Mouse (Mus musculus) midbrain, embryonic 16.5 days (tissue): ENCODE results near the gene Ankrd33. TPM values are rescaled to one million over a fixed set of nuclear protein-coding genes. Genes with fewer than 3 reads are reported as not detected.

Source experiments
- ATAC-seq: fragments of 200-750 bp; cut with Nextera tagmentation; 2 replicates; pipeline ENCODE4 v1.8.0; 2017; ENCODE audit warnings: moderate TSS enrichment
- H3K27ac ChIP-seq: fragments of 300-500 bp; sonication (generic); 2 replicates; pipeline ENCODE4 v1.5.1; 2014; ENCODE audit warnings: mild to moderate bottlenecking, low read length, mixed read lengths
- H3K27me3 ChIP-seq: fragments of 300-500 bp; sonication (generic); 2 replicates; pipeline ENCODE4 v1.6.1; 2014; ENCODE audit warnings: low read depth, low read length, mixed read lengths; ENCODE audit not compliant: control insufficient read depth, insufficient read depth
- H3K36me3 ChIP-seq: fragments of 300-500 bp; sonication (generic); 2 replicates; pipeline ENCODE4 v1.6.1; 2014; ENCODE audit warnings: mild to moderate bottlenecking, low read length, moderate library complexity, mixed read lengths; ENCODE audit not compliant: control insufficient read depth, insufficient read depth
- H3K4me1 ChIP-seq: fragments of 300-500 bp; sonication (generic); 2 replicates; pipeline ENCODE4 v1.6.1; 2014; ENCODE audit warnings: mild to moderate bottlenecking, low read length, mixed read lengths; ENCODE audit not compliant: control insufficient read depth, insufficient read depth
- H3K4me2 ChIP-seq: fragments of 300-500 bp; sonication (generic); 2 replicates; pipeline ENCODE4 v1.6.1; 2014; ENCODE audit warnings: mild to moderate bottlenecking, low read length, mixed read lengths
- H3K4me3 ChIP-seq: fragments of 300-500 bp; sonication (generic); 2 replicates; pipeline ENCODE4 v1.5.1; 2014; ENCODE audit warnings: low read depth, mild to moderate bottlenecking, low read length, moderate library complexity, mixed read lengths
- H3K9ac ChIP-seq: fragments of 300-500 bp; sonication (generic); 2 replicates; pipeline ENCODE4 v1.6.1; 2014; ENCODE audit warnings: low read depth, low read length, mixed read lengths
- H3K9me3 ChIP-seq: fragments of 300-500 bp; sonication (generic); replicated peaks from 2 replicates; pipeline ENCODE4 v1.6.1; 2014; ENCODE audit warnings: mild to moderate bottlenecking, low read length, mixed read lengths; ENCODE audit not compliant: control insufficient read depth, poor library complexity, severe bottlenecking
- WGBS: fragments of 180-500 bp; shearing (Covaris S2); extraction: QIAGEN DNeasy Blood & Tissue Kit; methylation state at CpG from one replicate; pipeline ENCODE4 v1.1.7; 2014; 5-methylcytosine and 5-hydroxymethylcytosine counted together
- polyA plus RNA-seq: library from polyadenylated mRNA; unstranded; fragments of >200 nt; fragmentation: Nextera tagmentation; extraction: Ambion mirVana; gene quantifications from 2 replicates; pipeline ENCODE4 v1.2.1, GENCODE M21; 2015

Ankrd33 gene
- polyA plus RNA-seq, 1 experiment from 2014 or later = not detected

- H3K36me3 ChIP-seq = no peaks in the 10 kb centered on the region
- peaks cover 4% of the 10 kb centered on the region; the same call in 1 of the 2 replicates for H3K27me3 ChIP-seq
- no peaks in the 10 kb centered on the region for H3K9me3 ChIP-seq
- H3K27ac ChIP-seq = no peak overlapping the region
- H3K9ac ChIP-seq = no peak overlapping the region
- H3K4me2 ChIP-seq = no peak overlapping the region
- no peak overlapping the region for H3K4me3 ChIP-seq
- peaks cover 22% of the 10 kb centered on the region for H3K4me1 ChIP-seq
- WGBS = 72% methylated on average over 4 of the region's 4 CpGs
- no peak for ATAC-seq
Measured at GRCm38 (mm10) chr15:101075150-101075549, 40.4 kb upstream of the Ankrd33 start.

GRCm38 (mm10) chr15:101075656-101076055, 39.9 kb upstream of the Ankrd33 start:
- peaks cover 4% of the 10 kb centered on the region; the same call in 1 of the 2 replicates for H3K27me3 ChIP-seq
- peaks cover 22% of the 10 kb centered on the region for H3K4me1 ChIP-seq
- no peaks in the 10 kb centered on the region for H3K9me3 ChIP-seq
- H3K4me2 ChIP-seq = peak overlapping the region; percentile 90
- no peak overlapping the region for H3K27ac ChIP-seq
- H3K9ac ChIP-seq = no peak overlapping the region; the same call in 1 of the 2 replicates
- H3K4me3 ChIP-seq = 0 out of 2 replicates have a peak overlapping the region, but pooled peaks have one; percentile 11
- WGBS = 30% methylated on average over 5 of the region's 5 CpGs
- no peaks in the 10 kb centered on the region for H3K36me3 ChIP-seq
- ATAC-seq = no peak

- no peak overlapping the region for H3K27ac ChIP-seq
- H3K36me3 ChIP-seq = no peaks in the 10 kb centered on the region
- H3K27me3 ChIP-seq = peaks cover 4% of the 10 kb centered on the region; the same call in 1 of the 2 replicates
- no peaks in the 10 kb centered on the region for H3K9me3 ChIP-seq
- peak overlapping the region; percentile 57 for H3K4me3 ChIP-seq
- H3K9ac ChIP-seq = peak overlapping the region; percentile 17; the same call in 1 of the 2 replicates
- 7% methylated on average over 26 of the region's 26 CpGs for WGBS
- ATAC-seq = 0 out of 2 replicates have a peak, but pooled peaks have one; percentile 28
- H3K4me1 ChIP-seq = peaks cover 22% of the 10 kb centered on the region
- H3K4me2 ChIP-seq = peak overlapping the region; percentile 90
Measured at GRCm38 (mm10) chr15:101076071-101077000, 39.2 kb upstream of the Ankrd33 start.

GRCm38 (mm10) chr15:101077001-101077812, 38.3 kb upstream of the Ankrd33 start:
- H3K4me2 ChIP-seq = peak overlapping the region; percentile 90
- peaks cover 4% of the 10 kb centered on the region; the same call in 1 of the 2 replicates for H3K27me3 ChIP-seq
- peaks cover 22% of the 10 kb centered on the region for H3K4me1 ChIP-seq
- WGBS = 2% methylated on average over 34 of the region's 34 CpGs
- no peaks in the 10 kb centered on the region for H3K36me3 ChIP-seq
- peak overlapping the region; percentile 57 for H3K4me3 ChIP-seq
- no peak overlapping the region; the same call in 1 of the 2 replicates for H3K27ac ChIP-seq
- peak; percentile 30; the same call in 1 of the 2 replicates for ATAC-seq
- H3K9me3 ChIP-seq = no peaks in the 10 kb centered on the region
- H3K9ac ChIP-seq = peak overlapping the region; percentile 71

- WGBS = under 1% methylated on average over 62 of the region's 96 CpGs
Measured at GRCm38 (mm10) chr15:101077813-101078730, 37.5 kb upstream of the Ankrd33 start, which contains the start of gene Fignl2. Fignl2 (minus strand) TSS chr15:101078567.

GRCm38 (mm10) chr15:101078731-101079156, 36.8 kb upstream of the Ankrd33 start:
- H3K27ac ChIP-seq = no peak overlapping the region; the same call in 1 of the 2 replicates
- H3K36me3 ChIP-seq = no peaks in the 10 kb centered on the region
- WGBS = 0% methylated on average over 19 of the region's 30 CpGs
- H3K9ac ChIP-seq = peak overlapping the region; percentile 71
- peak overlapping the region; percentile 57 for H3K4me3 ChIP-seq
- H3K27me3 ChIP-seq = peaks cover 4% of the 10 kb centered on the region; the same call in 1 of the 2 replicates
- ATAC-seq = peak; percentile 60
- peak overlapping the region; percentile 90 for H3K4me2 ChIP-seq
- peaks cover 22% of the 10 kb centered on the region for H3K4me1 ChIP-seq
- no peaks in the 10 kb centered on the region for H3K9me3 ChIP-seq

More at GRCm38 (mm10) chr15:101077813-101078730, 37.5 kb upstream of the Ankrd33 start, which contains the start of gene Fignl2:
- no peak for ATAC-seq
- peak within 1 kb of the TSS; percentile 90 for H3K4me2 ChIP-seq
- peaks cover 4% of the 10 kb centered on the region; the same call in 1 of the 2 replicates for H3K27me3 ChIP-seq
- H3K36me3 ChIP-seq = no peaks in the 10 kb centered on the region
- H3K9ac ChIP-seq = peak within 1 kb of the TSS; percentile 71
- H3K9me3 ChIP-seq = no peaks in the 10 kb centered on the region
- peak within 1 kb of the TSS; percentile 57 for H3K4me3 ChIP-seq
- peaks cover 22% of the 10 kb centered on the region for H3K4me1 ChIP-seq
- peak within 1 kb of the TSS; percentile 49; the same call in 1 of the 2 replicates for H3K27ac ChIP-seq

GRCm38 (mm10) chr15:101080031-101080520, 35.5 kb upstream of the Ankrd33 start:
- Histone ChIP-seq H3K36me3 (no peaks in the 10 kb centered on the region), H3K4me2 (no peak overlapping the region)
- no peak for ATAC-seq

More at GRCm38 (mm10) chr15:101080031-101080520, 35.5 kb upstream of the Ankrd33 start:
- no peak overlapping the region for H3K9ac ChIP-seq
- H3K9me3 ChIP-seq = no peaks in the 10 kb centered on the region
- peaks cover 22% of the 10 kb centered on the region for H3K4me1 ChIP-seq
- H3K4me3 ChIP-seq = no peak overlapping the region
- peaks cover 4% of the 10 kb centered on the region; the same call in 1 of the 2 replicates for H3K27me3 ChIP-seq
- 72% methylated on average over 9 of the region's 9 CpGs for WGBS
- H3K27ac ChIP-seq = no peak overlapping the region
